Mouse (Mus musculus) kidney, adult 9 months (tissue): ENCODE measurements around the gene Hyal2.
"Not testable (repeated sequence)": the region's sequence is repeated elsewhere in the genome, so short reads cannot be mapped to it uniquely, and the experiment has no call there.

Experiments
- DNase-seq: peaks from one replicate; pipeline ENCODE4 v3.0.0; 2022

The Hyal2 gene

DNA sequence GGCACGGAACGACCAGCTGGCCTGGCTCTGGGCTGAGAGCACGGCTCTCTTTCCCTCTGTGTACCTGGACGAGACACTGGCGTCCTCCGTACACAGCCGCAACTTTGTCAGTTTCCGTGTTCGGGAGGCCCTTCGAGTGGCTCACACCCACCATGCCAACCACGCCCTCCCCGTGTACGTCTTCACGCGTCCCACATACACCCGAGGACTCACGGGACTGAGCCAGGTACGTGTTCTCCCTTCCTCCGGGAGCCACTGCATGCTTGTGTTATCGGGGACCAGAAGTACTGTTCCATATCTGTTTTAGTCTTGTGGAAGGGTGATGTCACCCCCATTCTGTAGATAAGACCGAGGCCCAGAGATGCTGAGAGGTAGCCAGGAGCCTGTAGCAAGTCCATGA is 3.1 kb downstream of the Hyal2 start:
- no peak for DNase-seq

DNA sequence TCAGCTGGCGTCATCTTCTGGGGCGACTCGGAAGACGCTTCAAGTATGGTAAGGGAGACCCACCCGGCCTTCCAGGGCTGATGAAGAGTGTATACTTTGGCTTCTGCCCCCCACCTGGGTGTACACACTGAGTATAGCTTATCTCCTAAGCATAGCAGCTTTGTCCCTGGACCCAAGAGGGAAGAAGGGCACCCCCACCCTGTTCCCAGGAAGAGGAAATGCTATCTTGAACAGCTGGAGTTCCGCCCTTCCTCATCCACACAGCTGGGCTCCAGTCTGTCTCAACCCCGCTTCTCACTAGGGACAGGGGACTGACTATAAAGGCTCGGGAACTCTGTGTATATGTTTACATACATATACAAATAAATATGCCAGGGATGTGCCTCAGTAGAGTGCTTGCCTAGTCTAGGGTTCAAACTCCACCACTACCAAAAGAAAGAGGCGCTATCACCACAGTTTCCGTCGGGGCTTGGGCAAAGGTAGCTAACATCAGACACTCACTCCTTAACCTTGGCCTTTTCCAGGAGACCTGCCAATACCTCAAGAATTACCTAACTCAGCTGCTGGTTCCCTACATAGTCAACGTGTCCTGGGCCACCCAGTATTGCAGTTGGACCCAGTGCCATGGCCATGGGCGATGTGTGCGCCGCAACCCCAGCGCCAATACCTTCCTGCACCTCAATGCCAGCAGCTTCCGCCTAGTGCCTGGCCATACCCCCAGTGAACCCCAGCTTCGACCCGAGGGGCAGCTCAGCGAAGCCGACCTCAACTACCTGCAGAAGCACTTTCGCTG is 4.0 kb downstream of the Hyal2 start:
- peak; percentile 71 for DNase-seq

DNA sequence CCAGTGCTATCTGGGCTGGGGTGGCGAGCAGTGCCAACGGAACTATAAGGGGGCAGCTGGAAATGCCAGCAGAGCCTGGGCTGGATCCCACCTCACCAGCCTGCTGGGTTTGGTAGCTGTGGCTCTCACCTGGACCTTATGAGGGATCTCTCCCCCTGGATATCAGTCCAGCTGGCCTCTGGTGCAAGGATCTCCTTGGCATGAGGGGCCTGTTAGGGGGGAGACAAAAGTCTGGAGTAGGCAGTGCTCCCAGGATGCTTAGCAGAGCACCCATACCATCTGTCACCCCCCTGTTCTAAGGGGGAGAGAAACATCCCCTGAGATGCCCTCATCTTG is 4.5 kb downstream of the Hyal2 start:
- DNase-seq = no peak

DNA sequence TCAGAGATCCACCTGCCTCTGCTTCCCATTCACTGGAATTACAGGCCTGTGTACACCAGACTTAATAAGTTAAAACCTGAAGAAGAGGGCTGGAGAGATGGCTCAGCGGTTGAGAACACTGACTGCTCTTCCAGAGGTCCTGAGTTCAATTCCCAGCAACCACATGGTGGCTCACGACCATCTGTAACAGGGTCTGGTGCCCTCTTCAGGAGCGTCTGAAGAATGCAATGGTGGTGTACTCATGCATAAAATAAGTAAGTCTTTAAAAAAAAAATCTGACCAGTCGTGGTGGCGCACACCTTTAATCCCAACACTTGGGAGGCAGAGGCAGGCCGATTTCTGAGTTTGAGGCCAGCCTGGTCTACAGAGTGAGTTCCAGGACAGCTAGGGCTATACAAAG is 6.0 kb downstream of the Hyal2 start:
- not testable (repeated sequence) for DNase-seq

DNA sequence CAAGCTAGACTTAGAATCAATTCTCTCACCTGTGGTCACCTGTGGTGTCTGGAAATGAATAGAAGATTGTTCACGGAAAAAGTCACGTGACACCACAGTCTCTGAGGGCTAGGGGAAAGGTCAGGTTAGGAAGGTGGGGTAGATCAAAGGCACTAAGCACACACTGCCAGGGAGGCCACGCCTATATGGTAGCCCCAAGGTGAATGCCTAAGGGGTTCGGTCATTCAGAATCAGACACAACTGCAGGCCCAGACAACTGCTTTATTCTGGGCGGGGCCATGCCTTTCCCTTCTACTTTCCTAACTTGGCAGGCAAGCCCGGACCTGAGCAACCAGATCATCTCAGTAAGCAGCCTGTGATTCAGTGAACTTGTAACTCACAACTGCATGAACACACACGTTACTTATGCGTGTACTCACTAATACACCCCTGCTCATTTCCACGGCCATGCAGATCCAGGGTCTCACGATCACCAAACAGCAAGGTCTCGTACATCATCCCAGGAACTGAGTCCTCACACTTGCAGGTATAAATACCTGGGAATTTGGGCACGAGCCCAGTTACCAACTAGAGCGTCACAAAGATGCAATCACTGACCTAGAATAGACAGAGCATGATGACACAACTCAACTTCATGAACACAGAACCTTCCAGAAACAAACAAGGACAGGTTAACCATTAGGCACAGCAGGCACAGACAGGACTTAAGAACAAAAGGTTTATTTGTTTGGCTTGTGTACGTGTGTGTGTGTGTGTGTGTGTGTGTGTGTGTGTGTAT is 8.0 kb downstream of the Hyal2 start:
- DNase-seq = peak; percentile 70

DNA sequence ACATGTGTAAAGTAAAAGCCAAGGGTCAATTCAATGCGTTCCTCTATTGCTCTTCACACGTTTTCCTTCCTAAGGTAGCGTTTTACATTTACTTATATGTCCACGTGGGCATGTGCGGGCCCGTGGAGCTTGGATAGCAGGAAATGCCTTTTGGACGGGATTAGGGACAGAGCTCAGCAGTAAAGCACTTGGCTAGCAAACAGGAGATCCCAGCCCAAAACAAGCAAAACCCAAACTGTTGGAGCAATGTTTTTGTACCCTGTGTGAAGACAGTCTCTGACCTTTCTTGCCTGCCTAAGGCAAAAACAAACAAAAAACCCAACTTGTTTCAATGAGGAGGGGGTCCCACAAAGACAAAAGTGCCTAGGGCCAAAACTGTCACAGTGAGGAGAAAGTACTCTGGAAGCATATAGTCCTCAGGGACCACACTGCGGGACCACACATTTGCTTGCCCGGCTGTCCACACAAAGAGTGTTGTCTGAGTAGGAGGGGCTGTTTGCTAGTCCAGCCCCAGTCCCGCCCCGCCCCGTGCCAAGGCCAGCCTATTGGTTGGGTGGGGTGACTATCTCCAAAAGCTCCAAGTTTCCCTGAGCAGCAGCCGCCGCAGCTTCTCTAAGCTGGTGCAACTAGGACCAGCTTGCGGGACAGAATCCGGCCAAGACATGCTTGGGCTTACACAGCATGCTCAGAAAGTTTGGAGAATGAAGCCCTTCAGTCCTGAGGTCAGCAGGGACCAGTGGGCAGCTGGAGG is 8.8 kb downstream of the Hyal2 start, which contains the start of gene Hyal1:
Hyal1 (plus strand) TSS at position 571 of the 751 bp plus-strand sequence.
- DNase-seq = peak; percentile 86

DNA sequence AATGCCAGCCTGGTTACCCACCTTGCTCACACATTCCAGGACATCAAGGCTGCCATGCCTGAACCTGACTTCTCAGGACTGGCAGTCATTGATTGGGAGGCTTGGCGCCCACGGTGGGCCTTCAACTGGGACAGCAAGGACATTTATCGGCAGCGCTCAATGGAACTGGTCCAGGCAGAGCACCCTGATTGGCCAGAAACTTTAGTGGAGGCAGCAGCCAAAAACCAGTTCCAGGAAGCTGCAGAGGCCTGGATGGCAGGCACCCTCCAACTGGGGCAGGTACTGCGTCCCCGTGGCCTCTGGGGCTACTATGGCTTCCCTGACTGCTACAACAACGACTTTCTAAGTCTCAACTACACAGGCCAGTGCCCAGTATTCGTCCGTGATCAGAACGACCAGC is 10.1 kb downstream of the Hyal2 start:
- no peak for DNase-seq

DNA sequence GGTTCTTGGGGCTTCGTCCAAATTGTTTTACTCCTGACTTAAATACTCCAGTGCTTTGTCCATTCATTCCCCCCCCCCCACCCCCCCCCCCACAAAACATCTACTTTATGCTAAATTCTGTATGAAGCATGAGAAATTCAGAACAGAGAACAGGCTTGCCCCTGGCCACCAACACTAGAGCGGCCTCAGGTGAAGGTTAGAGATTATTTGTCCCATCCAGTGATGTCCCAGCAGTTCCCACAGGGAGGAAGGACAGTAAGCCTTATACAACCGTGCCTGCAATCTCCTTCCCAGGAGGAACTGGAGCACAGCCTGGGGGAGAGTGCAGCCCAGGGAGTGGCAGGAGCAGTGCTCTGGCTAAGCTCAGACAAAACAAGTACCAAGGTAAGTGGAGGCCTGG is 10.8 kb downstream of the Hyal2 start, which contains the start of gene Naa80:
Naa80 (plus strand) TSS at position 301 of the 400 bp plus-strand sequence.
- DNase-seq = no peak

DNA sequence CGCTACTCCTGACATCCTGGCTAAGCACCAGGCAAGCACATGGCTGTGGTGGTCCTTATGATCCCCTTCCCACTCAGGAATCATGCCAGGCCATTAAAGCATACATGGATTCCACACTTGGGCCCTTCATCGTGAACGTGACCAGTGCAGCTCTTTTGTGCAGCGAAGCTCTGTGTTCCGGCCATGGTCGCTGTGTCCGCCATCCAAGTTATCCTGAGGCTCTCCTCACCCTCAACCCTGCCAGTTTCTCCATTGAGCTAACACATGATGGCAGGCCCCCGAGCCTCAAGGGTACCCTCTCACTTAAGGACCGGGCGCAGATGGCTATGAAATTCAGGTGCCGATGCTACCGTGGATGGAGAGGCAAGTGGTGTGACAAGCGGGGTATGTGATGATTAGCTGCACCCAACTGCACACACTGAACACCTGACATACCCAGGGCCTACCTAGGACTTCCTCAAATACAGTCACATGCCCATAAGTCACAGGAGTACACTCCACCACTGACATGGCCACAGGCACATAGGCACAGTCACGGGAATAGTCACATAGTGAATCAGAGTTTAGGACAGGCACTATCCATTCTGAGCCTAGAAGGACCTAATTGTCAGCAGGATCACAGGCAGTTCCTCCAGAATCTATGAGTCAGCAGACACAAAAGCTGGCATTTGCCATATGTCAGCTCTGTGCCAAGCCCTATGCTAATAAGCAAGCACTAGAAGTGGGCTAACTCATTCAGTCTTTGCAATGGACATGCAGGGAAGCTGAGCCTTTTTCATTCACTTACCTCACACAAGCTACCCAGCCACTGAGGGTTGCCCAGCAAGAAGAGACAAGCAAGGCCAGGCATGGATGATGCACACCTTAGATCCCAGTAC is 11.5 kb downstream of the Hyal2 start:
- no peak for DNase-seq

DNA sequence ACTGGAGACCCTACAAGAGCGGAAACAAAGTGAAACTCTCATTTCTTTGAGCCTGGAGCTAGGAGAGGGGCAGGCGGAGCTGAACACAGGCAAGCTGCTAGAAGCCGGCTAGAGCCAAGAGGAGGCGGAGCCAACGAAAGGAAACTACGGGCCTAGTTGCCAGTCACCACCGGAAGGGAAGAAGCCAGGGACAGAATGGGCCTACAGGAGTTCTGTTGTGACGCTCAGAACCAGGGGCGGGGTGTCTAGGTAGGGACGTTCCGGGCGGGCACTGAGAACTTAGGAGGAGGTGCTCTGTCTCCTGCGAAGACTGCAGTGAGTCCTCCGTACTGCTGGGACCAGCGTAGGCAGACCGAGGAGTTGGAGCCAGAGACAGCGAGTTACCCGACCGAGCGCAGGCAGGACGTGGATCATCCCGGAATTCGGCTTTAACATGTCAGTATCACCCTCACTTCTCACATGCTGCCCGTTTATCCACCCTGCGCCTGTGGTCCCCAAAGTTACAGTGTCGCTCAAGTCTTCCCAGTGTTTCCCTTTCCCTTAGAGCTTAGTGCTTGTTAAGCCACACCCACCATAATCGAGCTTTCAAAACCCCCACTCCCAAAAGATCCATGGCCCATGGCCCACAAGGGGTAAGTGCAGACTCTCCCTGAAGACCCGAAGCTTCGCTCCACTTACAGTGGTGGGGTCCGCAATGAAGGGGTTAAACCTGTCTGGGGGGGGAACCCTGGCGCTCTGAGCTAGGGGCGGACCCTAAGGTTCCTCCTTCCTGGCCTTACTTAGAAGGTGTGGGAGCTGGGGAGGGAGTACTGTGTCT is 13.0 kb downstream of the Hyal2 start, which contains the start of gene Hyal3:
Hyal3 (plus strand) TSS at position 318 of the 817 bp plus-strand sequence.
- DNase-seq = peak; percentile 97

DNA sequence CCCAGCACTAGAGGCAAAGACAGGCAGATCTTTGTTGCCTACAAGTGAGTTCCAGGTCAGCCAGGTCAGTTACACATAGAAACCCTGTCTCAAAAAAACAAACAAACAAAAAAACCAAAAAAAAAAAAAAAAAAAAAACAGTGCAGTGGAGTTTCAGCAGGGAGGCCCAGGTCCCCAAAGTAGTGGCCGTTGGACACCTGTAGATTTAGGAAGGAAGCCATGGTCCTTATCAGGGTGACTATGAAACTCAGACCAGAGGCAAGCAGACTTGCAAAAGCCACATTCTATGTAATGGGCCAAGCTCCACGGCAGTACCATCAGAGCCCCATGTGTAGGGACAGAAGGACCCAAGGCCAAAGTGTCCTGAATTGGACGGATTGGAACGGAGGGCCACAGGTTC is 13.8 kb downstream of the Hyal2 start:
- no peak for DNase-seq

DNA sequence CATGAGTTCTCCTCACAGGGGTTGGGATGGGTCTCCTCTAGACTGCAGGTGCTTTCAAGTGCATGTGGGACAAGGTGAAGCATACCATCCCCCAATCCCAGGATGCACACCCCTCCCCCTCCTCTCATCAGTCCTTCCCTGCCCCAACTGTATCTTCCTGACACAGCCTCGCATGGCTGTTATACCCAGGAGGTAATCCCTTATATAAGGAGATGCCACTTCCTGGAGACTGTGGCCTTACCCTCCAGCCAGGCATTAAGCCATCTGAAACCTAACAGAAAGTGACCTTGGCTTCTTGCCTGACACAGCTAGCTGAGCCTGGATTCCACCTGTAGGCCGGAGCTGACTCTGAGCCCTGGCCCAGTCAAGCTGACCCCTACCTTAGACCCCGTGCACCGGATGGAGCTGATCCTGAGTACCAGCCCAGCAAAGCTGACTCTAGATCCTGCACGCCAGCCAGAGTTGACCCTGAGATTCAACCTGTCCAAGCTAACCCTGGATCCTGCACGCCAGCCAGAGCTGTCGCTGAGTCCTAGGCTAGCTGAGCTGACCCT is 14.8 kb downstream of the Hyal2 start:
- peak; percentile 61 for DNase-seq

DNA sequence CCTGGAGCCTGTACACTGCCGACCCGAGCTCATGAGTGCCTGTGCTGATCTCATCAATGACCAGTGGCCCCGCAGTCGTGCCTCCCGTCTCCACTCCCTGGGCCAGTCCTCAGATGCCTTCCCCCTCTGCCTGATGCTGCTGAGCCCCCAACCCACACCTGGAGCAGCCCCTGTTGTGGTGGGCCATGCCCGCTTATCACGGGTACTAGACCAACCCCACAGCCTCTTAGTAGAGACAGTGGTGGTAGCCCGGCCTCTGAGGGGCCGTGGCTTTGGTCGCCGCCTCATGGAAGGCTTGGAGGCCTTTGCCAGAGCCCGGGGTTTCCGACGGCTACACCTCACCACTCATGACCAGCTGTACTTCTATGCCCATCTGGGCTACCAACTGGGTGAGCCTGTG is 15.4 kb downstream of the Hyal2 start:
- DNase-seq = no peak

DNA sequence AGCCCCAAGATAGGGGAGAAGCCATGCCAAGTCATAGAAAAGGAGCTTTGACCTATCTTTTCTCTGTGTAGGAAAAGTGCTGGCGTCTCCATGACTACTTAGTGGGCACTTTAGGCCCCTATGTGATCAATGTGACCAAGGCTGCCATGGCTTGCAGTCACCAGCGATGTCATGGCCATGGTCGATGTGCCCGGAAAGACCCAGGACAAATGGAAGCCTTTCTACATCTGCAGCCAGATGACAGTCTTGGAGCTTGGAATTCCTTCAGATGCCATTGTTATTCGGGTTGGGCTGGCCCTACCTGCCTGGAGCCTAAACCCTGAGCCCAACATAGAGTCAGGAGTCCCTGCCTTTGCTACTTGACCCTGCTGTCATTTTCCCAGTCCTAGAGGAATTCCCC is 18.8 kb downstream of the Hyal2 start:
- no peak for DNase-seq

DNA sequence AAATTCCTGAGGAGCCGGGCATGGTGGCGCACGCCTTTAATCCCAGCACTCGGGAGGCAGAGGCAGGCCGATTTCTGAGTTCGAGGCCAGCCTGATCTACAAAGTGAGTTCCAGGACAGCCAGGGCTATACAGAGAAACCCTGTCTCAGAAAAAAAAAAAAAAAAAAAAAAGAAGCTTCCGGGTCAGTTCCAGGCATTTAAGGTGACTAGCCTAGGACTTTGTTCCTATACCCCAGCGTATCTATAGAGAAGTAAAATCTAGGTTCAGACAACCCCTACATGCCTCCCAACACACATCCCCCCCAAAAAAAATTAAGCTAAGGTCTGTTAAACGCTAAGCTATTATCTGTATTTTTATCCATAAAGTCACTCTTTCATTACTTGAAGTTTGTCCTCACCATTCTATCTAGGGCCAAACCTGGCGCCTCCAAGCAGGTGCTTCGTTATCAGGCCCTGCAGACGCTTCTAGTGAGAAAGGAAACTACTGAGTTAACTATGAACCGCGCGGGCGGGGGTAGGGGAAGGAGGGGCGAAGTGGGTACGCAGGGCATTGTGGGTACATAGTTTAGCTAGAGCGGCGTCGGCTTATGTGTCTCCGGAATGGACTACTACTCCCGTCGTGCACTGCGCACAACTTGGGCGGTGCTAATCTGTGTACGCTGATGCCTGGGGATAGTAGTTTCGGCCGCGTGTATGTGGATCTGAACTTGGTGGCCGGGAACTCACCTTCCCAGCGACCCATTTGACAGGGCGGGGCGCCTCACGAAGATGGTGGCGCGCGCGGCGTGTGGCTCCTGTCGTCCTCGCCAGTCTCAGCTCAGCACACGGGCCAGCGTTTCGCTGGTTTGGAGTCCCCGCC is 19.5 kb downstream of the Hyal2 start, which contains the start of gene Ifrd2:
Ifrd2 (plus strand) TSS at position 669 of the 859 bp plus-strand sequence.
- peak; percentile 100 for DNase-seq

DNA sequence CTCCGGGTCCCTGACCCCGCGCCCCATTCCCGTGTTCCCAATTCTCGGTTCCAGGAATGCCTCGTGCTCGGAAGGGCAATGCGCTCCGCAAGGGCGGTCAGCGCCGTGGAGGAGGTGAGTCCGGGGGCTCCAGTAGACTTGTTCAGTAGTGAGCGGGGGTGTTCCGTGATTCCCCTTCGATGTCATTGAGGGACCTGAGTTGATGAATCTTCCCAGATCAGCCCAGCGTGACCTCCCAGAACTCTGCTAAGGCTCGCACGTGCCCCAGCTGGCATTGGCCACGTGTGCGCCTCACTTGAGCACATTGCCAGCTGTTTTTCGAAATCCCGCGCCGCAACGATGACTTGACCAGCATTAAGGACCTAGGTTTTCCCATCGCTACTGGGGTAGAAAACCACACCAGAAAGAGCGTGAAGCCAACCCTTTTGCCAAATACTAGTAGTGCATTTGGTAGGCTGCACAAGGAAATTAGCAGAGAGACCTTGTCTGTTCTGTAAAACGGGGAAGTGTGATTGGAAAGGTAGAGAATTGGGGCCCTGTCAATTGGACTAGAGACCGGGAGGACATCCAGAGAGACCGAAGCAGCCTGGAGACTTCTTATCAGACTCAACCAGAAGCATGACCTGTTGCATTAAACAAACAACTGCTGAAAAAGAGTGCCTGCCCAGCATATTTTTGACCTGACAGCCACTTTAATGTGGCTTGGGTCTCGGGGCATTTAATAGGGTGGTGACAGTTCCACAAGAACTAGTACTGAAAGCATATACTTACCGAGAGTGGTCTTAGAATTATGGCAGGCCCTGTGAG is 20.3 kb downstream of the Hyal2 start:
- DNase-seq = peak; percentile 82

DNA sequence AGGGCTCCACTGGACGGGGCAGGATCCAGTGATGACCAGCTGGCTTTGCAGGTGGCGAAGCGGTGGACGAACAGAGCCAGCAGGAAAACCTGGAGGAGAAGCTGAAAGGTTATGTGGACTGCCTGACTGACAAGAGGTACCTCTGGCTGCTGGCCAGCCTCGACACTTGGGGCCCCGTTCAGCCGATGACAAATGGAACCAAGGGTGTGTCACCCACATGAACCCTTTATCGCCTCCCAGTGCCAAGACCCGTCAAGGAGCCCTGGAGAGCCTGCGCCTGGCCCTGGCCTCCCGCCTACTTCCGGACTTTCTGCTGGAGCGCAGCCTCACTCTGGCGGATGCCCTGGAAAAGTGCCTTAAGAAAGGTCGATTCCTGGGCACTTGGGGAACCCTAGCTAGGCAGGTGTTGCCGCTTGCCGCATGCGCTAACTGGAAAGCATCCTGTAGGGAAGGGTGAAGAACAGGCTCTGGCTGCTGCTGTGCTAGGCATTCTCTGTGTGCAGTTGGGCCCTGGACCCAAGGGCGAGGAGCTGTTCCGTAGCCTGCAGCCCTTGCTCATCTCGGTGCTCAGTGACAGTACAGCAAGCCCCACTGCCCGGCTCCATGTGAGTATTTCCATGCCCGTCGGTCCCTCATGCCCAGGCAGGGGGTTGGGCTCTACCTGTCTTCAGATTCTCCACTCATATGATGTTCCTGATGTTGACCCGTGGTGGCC is 22.5 kb downstream of the Hyal2 start:
- peak; percentile 85 for DNase-seq

DNA sequence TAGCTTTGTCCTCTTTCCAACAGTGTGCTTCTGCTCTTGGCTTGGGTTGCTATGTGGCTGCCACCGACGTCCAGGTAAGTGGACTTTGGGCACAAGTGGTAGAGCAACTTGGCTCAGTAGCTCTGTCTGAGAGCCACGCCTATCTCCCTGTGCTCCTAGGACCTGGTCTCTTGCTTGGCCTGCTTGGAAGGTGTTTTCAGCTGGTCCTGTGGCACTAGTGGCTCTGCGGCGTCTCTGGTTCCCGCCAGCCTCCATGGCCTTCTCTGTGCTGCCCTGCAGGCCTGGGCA is 23.0 kb downstream of the Hyal2 start:
- DNase-seq = peak; percentile 88
